Mouse (Mus musculus) forebrain, embryonic 14.5 days (tissue): ENCODE results near the gene Naa50. TPM values are rescaled to one million over a fixed set of nuclear protein-coding genes. Genes with fewer than 3 reads are reported as not detected.

Experiments
- ATAC-seq: fragments of 200-750 bp; cut with Nextera tagmentation; 2 replicates; pipeline ENCODE4 v1.8.0; 2017; ENCODE audit warnings: mild to moderate bottlenecking, moderate library complexity
- DNase-seq: peaks from one replicate; pipeline ENCODE4 v3.0.0-alpha.2; 2015; ENCODE audit warnings: low spot score
- H3K27ac ChIP-seq: fragments of 300-500 bp; sonication (generic); 2 replicates; pipeline ENCODE4 v1.5.1; 2014; ENCODE audit warnings: low read depth, mild to moderate bottlenecking, control low read depth, low read length, moderate library complexity
- H3K27me3 ChIP-seq: fragments of 300-500 bp; sonication (generic); replicated peaks from 2 replicates; pipeline ENCODE4 v1.6.1; 2014; ENCODE audit warnings: low read length, control low read depth, mixed read lengths; ENCODE audit not compliant: control insufficient read depth, insufficient read depth
- H3K36me3 ChIP-seq: fragments of 300-500 bp; sonication (generic); 2 replicates; pipeline ENCODE4 v1.6.1; 2014; ENCODE audit warnings: low read length, control low read depth; ENCODE audit not compliant: control insufficient read depth, insufficient read depth
- H3K4me1 ChIP-seq: fragments of 300-500 bp; sonication (generic); 2 replicates; pipeline ENCODE4 v1.6.1; 2014; ENCODE audit warnings: antibody characterized with exemption, low read length, control low read depth; ENCODE audit not compliant: control insufficient read depth, insufficient read depth
- H3K4me2 ChIP-seq: fragments of 300-500 bp; sonication (generic); 2 replicates; pipeline ENCODE4 v1.6.1; 2014; ENCODE audit warnings: mild to moderate bottlenecking, control low read depth, low read length
- H3K4me3 ChIP-seq: fragments of 300-500 bp; sonication (generic); 2 replicates; pipeline ENCODE4 v1.5.1; 2014; ENCODE audit warnings: low read depth, low read length, control low read depth
- H3K9ac ChIP-seq: fragments of 300-500 bp; sonication (generic); 2 replicates; pipeline ENCODE4 v1.6.1; 2014; ENCODE audit warnings: mild to moderate bottlenecking, low read length, control low read depth, moderate library complexity
- H3K9me3 ChIP-seq: fragments of 300-500 bp; sonication (generic); replicated peaks from 2 replicates; pipeline ENCODE4 v1.6.1; 2016; ENCODE audit warnings: low read length, control low read depth, mixed read lengths; ENCODE audit not compliant: control insufficient read depth
- WGBS: fragments of 180-500 bp; shearing (Covaris S2); extraction: QIAGEN DNeasy Blood & Tissue Kit; methylation state at CpG from one replicate; pipeline ENCODE4 v1.1.7; 2014; 5-methylcytosine and 5-hydroxymethylcytosine counted together
- polyA plus RNA-seq: library from polyadenylated mRNA; unstranded; fragments of >200 nt; fragmentation: Nextera tagmentation; extraction: Ambion mirVana; gene quantifications from 2 replicates; pipeline ENCODE4 v1.2.1, GENCODE M21; 2014

The Naa50 gene
- polyA plus RNA-seq, 1 experiment from 2014 or later: 39.6 TPM

- no peak overlapping the region for H3K9ac ChIP-seq
- H3K36me3 ChIP-seq: no peaks in the 10 kb centered on the region
- no peaks in the 10 kb centered on the region for H3K27me3 ChIP-seq
- H3K4me3 ChIP-seq: no peak overlapping the region
- no peak for DNase-seq
- no peaks in the 10 kb centered on the region for H3K9me3 ChIP-seq
- H3K4me1 ChIP-seq: peaks cover 14% of the 10 kb centered on the region
- no peak overlapping the region for H3K27ac ChIP-seq
- no peak for ATAC-seq
- no peak overlapping the region for H3K4me2 ChIP-seq
- WGBS: 90% methylated on average over 6 of the region's 6 CpGs
Measured at GRCm38 (mm10) chr16:44136511-44137021, 3.1 kb upstream of the Naa50 start.

- Histone ChIP-seq H3K9me3 (no peaks in the 10 kb centered on the region), H3K9ac (peak overlapping the region; percentile 86), H3K27me3 (no peaks in the 10 kb centered on the region), H3K27ac (peak overlapping the region; percentile 98), H3K4me2 (peak overlapping the region; percentile 93), H3K4me3 (peak overlapping the region; percentile 77), H3K36me3 (no peaks in the 10 kb centered on the region), H3K4me1 (peaks cover 16% of the 10 kb centered on the region)
- peak; percentile 4 for DNase-seq
- 1% methylated on average over 24 of the region's 24 CpGs for WGBS
- ATAC-seq: no peak
Measured at GRCm38 (mm10) chr16:44138377-44138978, 1.2 kb upstream of the Naa50 start.

GRCm38 (mm10) chr16:44138979-44139535 lies 573 bp upstream of the Naa50 start:
- peak; percentile 87 for ATAC-seq
- peak overlapping the region; percentile 98 for H3K27ac ChIP-seq
- H3K9ac ChIP-seq: peak overlapping the region; percentile 86
- H3K27me3 ChIP-seq: no peaks in the 10 kb centered on the region
- peak overlapping the region; percentile 93 for H3K4me2 ChIP-seq
- peak; percentile 99 for DNase-seq
- H3K4me1 ChIP-seq: peaks cover 16% of the 10 kb centered on the region
- no peaks in the 10 kb centered on the region for H3K36me3 ChIP-seq
- peak overlapping the region; percentile 77 for H3K4me3 ChIP-seq
- H3K9me3 ChIP-seq: no peaks in the 10 kb centered on the region
- WGBS: under 1% methylated on average over 25 of the region's 25 CpGs

- peak; percentile 80 for DNase-seq
- ATAC-seq: peak; percentile 42
- Histone ChIP-seq H3K4me1 (peaks cover 16% of the 10 kb centered on the region), H3K27me3 (no peaks in the 10 kb centered on the region), H3K36me3 (no peaks in the 10 kb centered on the region), H3K27ac (peak overlapping the region; percentile 98), H3K9ac (peak overlapping the region; percentile 86), H3K4me3 (peak overlapping the region; percentile 77), H3K9me3 (no peaks in the 10 kb centered on the region), H3K4me2 (peak overlapping the region; percentile 63)
- 1% methylated on average over 41 of the region's 44 CpGs for WGBS
Measured at GRCm38 (mm10) chr16:44140186-44140787, 657 bp downstream of the Naa50 start.

GRCm38 (mm10) chr16:44141483-44141882 lies 1.9 kb downstream of the Naa50 start:
- Histone ChIP-seq H3K4me3 (peak overlapping the region; percentile 77; the same call in 1 of the 2 replicates), H3K27me3 (no peaks in the 10 kb centered on the region), H3K4me2 (peak overlapping the region; percentile 63; the same call in 1 of the 2 replicates), H3K4me1 (peaks cover 16% of the 10 kb centered on the region), H3K9ac (no peak overlapping the region), H3K36me3 (no peaks in the 10 kb centered on the region), H3K9me3 (no peaks in the 10 kb centered on the region), H3K27ac (no peak overlapping the region)
- ATAC-seq (no peak), DNase-seq (peak; percentile 51)
- 32% methylated on average over 6 of the region's 6 CpGs for whole genome bisulfite sequencing

- 93% methylated on average over 1 of the region's 1 CpGs for WGBS
Measured at GRCm38 (mm10) chr16:44149002-44149767, 9.6 kb downstream of the Naa50 start.

GRCm38 (mm10) chr16:44154497-44155057 lies 14.9 kb downstream of the Naa50 start:
- WGBS: 66% methylated on average over 6 of the region's 6 CpGs
- DNase-seq (no peak), ATAC-seq (no peak)
- H3K4me1 ChIP-seq: no peaks in the 10 kb centered on the region
- H3K27ac ChIP-seq: no peak overlapping the region
- H3K9me3 ChIP-seq: no peaks in the 10 kb centered on the region
- H3K9ac ChIP-seq: no peak overlapping the region
- peaks cover 17% of the 10 kb centered on the region; the same call in 1 of the 2 replicates for H3K36me3 ChIP-seq
- no peak overlapping the region for H3K4me2 ChIP-seq
- H3K4me3 ChIP-seq: no peak overlapping the region
- no peaks in the 10 kb centered on the region for H3K27me3 ChIP-seq

More at GRCm38 (mm10) chr16:44149002-44149767, 9.6 kb downstream of the Naa50 start:
- Histone ChIP-seq H3K4me2 (no peak overlapping the region), H3K9me3 (no peaks in the 10 kb centered on the region), H3K27ac (no peak overlapping the region), H3K4me3 (no peak overlapping the region), H3K9ac (no peak overlapping the region), H3K27me3 (no peaks in the 10 kb centered on the region), H3K36me3 (no peaks in the 10 kb centered on the region), H3K4me1 (no peaks in the 10 kb centered on the region)
- ATAC-seq (no peak), DNase-seq (peak; percentile 24)

- DNase-seq: no peak
- Histone ChIP-seq H3K27ac (no peak overlapping the region), H3K36me3 (peaks cover 22% of the 10 kb centered on the region), H3K4me2 (no peak overlapping the region), H3K9ac (no peak overlapping the region), H3K9me3 (no peaks in the 10 kb centered on the region), H3K27me3 (no peaks in the 10 kb centered on the region), H3K4me3 (no peak overlapping the region), H3K4me1 (no peaks in the 10 kb centered on the region)
- ATAC-seq: no peak
- 95% methylated on average over 7 of the region's 7 CpGs for WGBS
Measured at GRCm38 (mm10) chr16:44159325-44159724, 19.7 kb downstream of the Naa50 start.
